ENCODE assay signal across 1 mouse cellular context in genomic region chr14:34517959-34518544, GRCm38 (mm10).
TF ChIP-seq lines count a peak whose summit lies in the region.

No protein-coding gene starts in this region.

TF ChIP-seq in CH12.LX, 34 proteins besides CTCF, POLR2A, EP300 and RAD21 (continued from another document):
- peak; percentile 70 for TF ChIP-seq MXI1 (IDR thresholded peaks at IDR 0.05; ENCODE audit: low read depth, low read length)
- TF ChIP-seq JUN (IDR thresholded peaks at IDR 0.05; ENCODE audit: insufficient read depth, low read depth, low read length), result no peak
- peak; percentile 52 for TF ChIP-seq JUND (conservative IDR thresholded peaks at IDR 0.05; ENCODE audit: low read depth, low read length)
- TF ChIP-seq MEF2A (IDR thresholded peaks at IDR 0.05; ENCODE audit: borderline replicate concordance, low read depth, low read length), result peak; percentile 62; the same call in 1 of the 2 replicates
- no peak for TF ChIP-seq ZKSCAN1 (IDR thresholded peaks at IDR 0.05; ENCODE audit: borderline replicate concordance, low read depth, low read length)
- TF ChIP-seq TCF12 (IDR thresholded peaks at IDR 0.05; ENCODE audit: low read depth, low read length), result peak; percentile 63
- peak; percentile 39 for TF ChIP-seq RCOR1 (conservative IDR thresholded peaks at IDR 0.05; ENCODE audit: low read depth, low read length)
- no peak for TF ChIP-seq NRF1 (IDR thresholded peaks at IDR 0.05; ENCODE audit: low read depth, low read length)
- peak; percentile 65; the same call in 1 of the 2 replicates for TF ChIP-seq ZMIZ1 (IDR thresholded peaks at IDR 0.05; ENCODE audit: low read depth, low read length)
- TF ChIP-seq ZC3H11A (IDR thresholded peaks at IDR 0.05; ENCODE audit: low read depth, low read length), result no peak
- TF ChIP-seq ZNF384 (IDR thresholded peaks at IDR 0.05; ENCODE audit: low read depth, low read length), result no peak
- TF ChIP-seq CHD1 (IDR thresholded peaks at IDR 0.05; ENCODE audit: low read depth, low read length), result no peak; the same call in 1 of the 2 replicates
- no peak for TF ChIP-seq PAX5 (IDR thresholded peaks at IDR 0.05; ENCODE audit: low read length)
- peak; percentile 44; the same call in 1 of the 2 replicates for TF ChIP-seq MAFK (IDR thresholded peaks at IDR 0.05; ENCODE audit: insufficient replicate concordance, low read length)
- TF ChIP-seq BHLHE40 (IDR thresholded peaks at IDR 0.05; ENCODE audit: low read depth, low read length), result no peak; the same call in 1 of the 2 replicates
